Mouse (Mus musculus) CH12.LX (cell line): Measurements from ENCODE around the gene Pkn1.

Experiments
- CTCF ChIP-seq, 2 experiments: IDR thresholded peaks in 1 of 2; conservative IDR thresholded peaks in 1 of 2; 2 replicates each; pipeline ENCODE4 v1.5.1; 2011 to 2012; ENCODE audit warnings: low read depth in 2 of 2, low read length in 2 of 2, improper control_type of control experiment in 1 of 2, inconsistent platforms in 1 of 2, mild to moderate bottlenecking in 1 of 2, moderate library complexity in 1 of 2
- MAFK ChIP-seq: IDR thresholded peaks from 2 replicates; pipeline ENCODE4 v1.6.1; 2011; ENCODE audit warnings: low read length, improper control_type of control experiment; ENCODE audit not compliant: insufficient replicate concordance

GRCm38 (mm10) chr8:83652030-83652743, 46.8 kb downstream of the Pkn1 start, which contains the start of gene Gipc1:
- TF ChIP-seq CTCF (conservative IDR thresholded peaks at IDR 0.05 in 1 of 2, IDR thresholded peaks at IDR 0.05 in 1 of 2; ENCODE audit: low read depth in 2 of 2, low read length in 2 of 2) (no peak), MAFK (no peak)
